Mouse (Mus musculus) thymus, adult 2 months (tissue): ENCODE measurements around the gene Lzts2.

ENCODE experiments used
- CTCF ChIP-seq: fragments of 200-500 bp; IDR thresholded peaks from 2 replicates; pipeline ENCODE4 v1.5.1; 2012; ENCODE audit warnings: mild to moderate bottlenecking, control low read depth, low read length, moderate library complexity, borderline replicate concordance; ENCODE audit not compliant: control insufficient read depth, poor library complexity, insufficient read depth; ENCODE audit errors: extremely low read depth
- POLR2A ChIP-seq: fragments of 200-500 bp; IDR thresholded peaks from 2 replicates; pipeline ENCODE4 v1.6.1; 2012; ENCODE audit warnings: mild to moderate bottlenecking, low read length, control low read depth, moderate library complexity; ENCODE audit not compliant: control insufficient read depth, poor library complexity, insufficient read depth; ENCODE audit errors: extremely low read depth

DNA sequence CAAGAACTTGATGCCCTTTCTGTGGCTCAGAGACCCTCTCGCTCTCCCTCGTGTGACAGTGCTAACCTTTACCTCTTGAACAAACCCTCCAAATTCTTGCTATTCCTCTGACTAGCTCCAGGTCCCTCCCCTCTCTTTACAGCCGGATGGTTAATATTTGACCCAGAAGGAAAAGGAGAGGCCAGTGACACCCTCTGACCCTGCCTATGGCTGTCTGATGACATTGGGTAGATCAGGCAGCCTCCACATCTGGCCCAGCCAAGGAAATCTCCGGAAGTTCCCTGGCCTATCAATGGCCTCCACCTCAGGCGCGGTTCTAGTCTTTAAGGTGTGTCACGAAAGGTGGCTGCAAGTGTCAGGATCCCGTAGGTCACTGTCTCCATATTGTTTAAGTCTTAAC lies 23.2 kb upstream of the Lzts2 start:
- TF ChIP-seq POLR2A (no peak), CTCF (no peak)
